Mouse (Mus musculus) heart, adult 2 months (tissue): ENCODE measurements around the gene Adamtsl1.

Experiments
- CTCF ChIP-seq: fragments of 200-600 bp; IDR thresholded peaks from 2 replicates; pipeline ENCODE4 v1.8.1; 2022; ENCODE audit warnings: antibody characterized with exemption, mild to moderate bottlenecking, moderate library complexity
- POLR2A ChIP-seq: fragments of 200-500 bp; IDR thresholded peaks from 2 replicates; pipeline ENCODE4 v1.6.1; 2011; ENCODE audit warnings: mild to moderate bottlenecking, low read depth, low read length, control low read depth; ENCODE audit not compliant: insufficient read depth

GRCm38 (mm10) chr4:86426549-86426948, 912.6 kb downstream of the Adamtsl1 start:
- TF ChIP-seq POLR2A: no peak
- TF ChIP-seq CTCF: no peak
